Mouse (Mus musculus) MEL (cell line): Measurements from ENCODE around the gene Kcnmb2. TPM values are rescaled to one million over a fixed set of nuclear protein-coding genes. Genes with fewer than 3 reads are reported as not detected.

Source experiments
- DNase-seq: peaks from one replicate; pipeline ENCODE4 v3.0.0; 2011; ENCODE audit warnings: low read depth, low spot score
- H3K27ac ChIP-seq: 2 replicates; pipeline ENCODE4 v1.5.1; 2012; ENCODE audit warnings: low read depth, mild to moderate bottlenecking, control low read depth, low read length, moderate library complexity; ENCODE audit not compliant: control insufficient read depth
- H3K27me3 ChIP-seq, 2 experiments: fragments of 150-350 bp in 1 of 2; sonication (generic) in 1 of 2; 2 replicates each; pipeline ENCODE4 v1.6.1; 2012; ENCODE audit warnings: low read length in 2 of 2, mild to moderate bottlenecking in 2 of 2, improper control_type of control experiment in 1 of 2, moderate library complexity in 1 of 2; ENCODE audit not compliant: insufficient read depth in 2 of 2, control insufficient read depth in 1 of 2
- H3K36me3 ChIP-seq, 2 experiments: 2 replicates each; pipeline ENCODE4 v1.6.1; 2012 to 2014; ENCODE audit warnings: low read length in 2 of 2, improper control_type of control experiment in 1 of 2, inconsistent platforms in 1 of 2, mild to moderate bottlenecking in 1 of 2; ENCODE audit not compliant: insufficient read depth in 2 of 2, control insufficient read depth in 1 of 2
- H3K4me1 ChIP-seq, 2 experiments: fragments of 150-350 bp in 1 of 2; sonication (generic) in 1 of 2; 2 replicates each; pipeline ENCODE4 v1.6.1; 2012; ENCODE audit warnings: low read length in 2 of 2, improper control_type of control experiment in 1 of 2, mild to moderate bottlenecking in 1 of 2; ENCODE audit not compliant: insufficient read depth in 2 of 2, control insufficient read depth in 1 of 2
- H3K4me3 ChIP-seq, 2 experiments: fragments of 150-350 bp in 1 of 2; sonication (generic) in 1 of 2; 2 replicates each; pipeline ENCODE4 v1.5.1; 2012; ENCODE audit warnings: low read depth in 2 of 2, low read length in 2 of 2, mild to moderate bottlenecking in 2 of 2, moderate library complexity in 2 of 2, control low read depth in 1 of 2, improper control_type of control experiment in 1 of 2; ENCODE audit not compliant: control insufficient read depth in 1 of 2, insufficient read depth in 1 of 2
- H3K79me2 ChIP-seq: 2 replicates; pipeline ENCODE4 v1.6.1; 2012; ENCODE audit warnings: mild to moderate bottlenecking, low read length, moderate library complexity; ENCODE audit not compliant: control insufficient read depth, poor library complexity, insufficient read depth
- H3K9ac ChIP-seq: 2 replicates; pipeline ENCODE4 v1.6.1; 2012; ENCODE audit warnings: low read depth, mild to moderate bottlenecking, control low read depth, low read length, moderate library complexity; ENCODE audit not compliant: control insufficient read depth, poor library complexity, severe bottlenecking
- H3K9me3 ChIP-seq: fragments of 150-350 bp; sonication (generic); replicated peaks from 2 replicates; pipeline ENCODE4 v1.6.1; 2012; ENCODE audit warnings: mild to moderate bottlenecking, low read length, improper control_type of control experiment, moderate library complexity; ENCODE audit not compliant: insufficient read depth
- CHD1 ChIP-seq: IDR thresholded peaks from 2 replicates; pipeline ENCODE4 v1.6.1; 2012; ENCODE audit warnings: low read depth, mild to moderate bottlenecking, inconsistent platforms, low read length, improper control_type of control experiment
- CHD2 ChIP-seq: IDR thresholded peaks from 2 replicates; pipeline ENCODE4 v1.6.1; 2011; ENCODE audit warnings: low read length, improper control_type of control experiment
- ELF1 ChIP-seq: IDR thresholded peaks from 2 replicates; pipeline ENCODE4 v1.6.1; 2014; ENCODE audit warnings: low read depth, mild to moderate bottlenecking, inconsistent platforms, low read length, improper control_type of control experiment, moderate library complexity
- EP300 ChIP-seq, 2 experiments: IDR thresholded peaks; 2 replicates each; pipeline ENCODE4 v1.6.1; 2011; ENCODE audit warnings: improper control_type of control experiment in 2 of 2, low read length in 2 of 2, low read depth in 1 of 2, mild to moderate bottlenecking in 1 of 2
- GABPA ChIP-seq: IDR thresholded peaks from 2 replicates; pipeline ENCODE4 v1.6.1; 2012; ENCODE audit warnings: low read depth, mild to moderate bottlenecking, inconsistent platforms, low read length, improper control_type of control experiment, moderate library complexity
- GATA1 ChIP-seq: IDR thresholded peaks from 2 replicates; pipeline ENCODE4 v1.6.1; 2011; ENCODE audit warnings: low read depth, low read length, improper control_type of control experiment
- KAT2A ChIP-seq: conservative IDR thresholded peaks from 2 replicates; pipeline ENCODE4 v1.6.1; 2012; ENCODE audit warnings: low read depth, low read length, improper control_type of control experiment, inconsistent platforms
- MAZ ChIP-seq: IDR thresholded peaks from 2 replicates; pipeline ENCODE4 v1.6.1; 2012; ENCODE audit warnings: low read depth, mild to moderate bottlenecking, inconsistent platforms, low read length, improper control_type of control experiment
- MEF2A ChIP-seq: IDR thresholded peaks from 2 replicates; pipeline ENCODE4 v1.6.1; 2014; ENCODE audit warnings: low read depth, mild to moderate bottlenecking, inconsistent platforms, low read length, improper control_type of control experiment; ENCODE audit not compliant: poor library complexity, insufficient replicate concordance, severe bottlenecking; ENCODE audit errors: extremely low read depth
- MXI1 ChIP-seq: IDR thresholded peaks from 2 replicates; pipeline ENCODE4 v1.6.1; 2011; ENCODE audit warnings: mild to moderate bottlenecking, low read depth, low read length, improper control_type of control experiment
- MYB ChIP-seq: IDR thresholded peaks from 2 replicates; pipeline ENCODE4 v1.6.1; 2011; ENCODE audit warnings: mild to moderate bottlenecking, low read depth, low read length, improper control_type of control experiment
- MYC ChIP-seq: IDR thresholded peaks from 2 replicates; pipeline ENCODE4 v1.6.1; 2011; ENCODE audit warnings: low read depth, mild to moderate bottlenecking, low read length, improper control_type of control experiment, moderate library complexity
- NELFE ChIP-seq: IDR thresholded peaks from 2 replicates; pipeline ENCODE4 v1.6.1; 2011; ENCODE audit warnings: low read depth, low read length, improper control_type of control experiment
- NRF1 ChIP-seq: IDR thresholded peaks from 2 replicates; pipeline ENCODE4 v1.6.1; 2014; ENCODE audit warnings: low read depth, mild to moderate bottlenecking, inconsistent platforms, low read length, improper control_type of control experiment, moderate library complexity; ENCODE audit not compliant: poor library complexity, insufficient read depth, severe bottlenecking
- POLR2A ChIP-seq, 2 experiments: IDR thresholded peaks; 2 replicates each; pipeline ENCODE4 v1.6.1; 2011 to 2012; ENCODE audit warnings: low read length in 2 of 2, mild to moderate bottlenecking in 2 of 2, control low read depth in 1 of 2, improper control_type of control experiment in 1 of 2, low read depth in 1 of 2, moderate library complexity in 1 of 2; ENCODE audit not compliant: control insufficient read depth in 1 of 2, insufficient read depth in 1 of 2, poor library complexity in 1 of 2
- POLR2AphosphoS2 ChIP-seq: IDR thresholded peaks from 2 replicates; pipeline ENCODE4 v1.6.1; 2011; ENCODE audit warnings: low read length, improper control_type of control experiment
- POLR2AphosphoS5 ChIP-seq: IDR thresholded peaks from 2 replicates; pipeline ENCODE4 v1.6.1; 2012; ENCODE audit warnings: low read depth, borderline replicate concordance, mild to moderate bottlenecking, inconsistent platforms, low read length, moderate library complexity, mixed read lengths
- RAD21 ChIP-seq: IDR thresholded peaks from 2 replicates; pipeline ENCODE4 v1.6.1; 2011; ENCODE audit warnings: mild to moderate bottlenecking, low read depth, low read length, improper control_type of control experiment
- SIN3A ChIP-seq: IDR thresholded peaks from 2 replicates; pipeline ENCODE4 v1.6.1; 2012; ENCODE audit warnings: low read length, improper control_type of control experiment, inconsistent platforms
- TBP ChIP-seq: IDR thresholded peaks from 2 replicates; pipeline ENCODE4 v1.8.0; 2011; ENCODE audit warnings: low read depth, low read length, improper control_type of control experiment
- UBTF ChIP-seq: IDR thresholded peaks from 2 replicates; pipeline ENCODE4 v1.6.1; 2012; ENCODE audit warnings: low read depth, mild to moderate bottlenecking, inconsistent platforms, low read length, improper control_type of control experiment, moderate library complexity, borderline replicate concordance; ENCODE audit not compliant: insufficient read depth
- USF1 ChIP-seq: IDR thresholded peaks from 2 replicates; pipeline ENCODE4 v1.6.1; 2014; ENCODE audit warnings: low read depth, mild to moderate bottlenecking, inconsistent platforms, low read length, improper control_type of control experiment, moderate library complexity
- ZC3H11A ChIP-seq: IDR thresholded peaks from 2 replicates; pipeline ENCODE4 v1.6.1; 2012; ENCODE audit warnings: low read depth, mild to moderate bottlenecking, inconsistent platforms, low read length, improper control_type of control experiment
- ZKSCAN1 ChIP-seq: IDR thresholded peaks from 2 replicates; pipeline ENCODE4 v1.6.1; 2012; ENCODE audit warnings: low read depth, mild to moderate bottlenecking, inconsistent platforms, low read length, improper control_type of control experiment, moderate library complexity
- ZMIZ1 ChIP-seq: IDR thresholded peaks from 2 replicates; pipeline ENCODE4 v1.6.1; 2012; ENCODE audit warnings: low read depth, mild to moderate bottlenecking, inconsistent platforms, low read length, improper control_type of control experiment, moderate library complexity
- ZNF384 ChIP-seq: IDR thresholded peaks from 2 replicates; pipeline ENCODE4 v1.6.1; 2012; ENCODE audit warnings: low read depth, mild to moderate bottlenecking, inconsistent platforms, low read length, improper control_type of control experiment
- polyA plus RNA-seq, 2 experiments: library from polyadenylated mRNA; stranded (reverse) in 1 of 2; unstranded in 1 of 2; fragments of >175 nt in 1 of 2; fragments of >200 nt in 1 of 2; gene quantifications; 2 replicates each; pipeline versions ENCODE4 v1.2.1 to v1.2.4; 2012; ENCODE audit warnings: low replicate concordance in 2 of 2, low read depth in 1 of 2; ENCODE audit not compliant: insufficient read length in 2 of 2, insufficient read depth in 1 of 2, missing spikeins in 1 of 2
- total RNA-seq: library from RNA; depleted of rRNA; stranded (reverse); fragments of 300-350 nt; gene quantifications from 2 replicates; pipeline ENCODE4 v1.2.3, GENCODE M21; 2012

The Kcnmb2 gene
- total and polyA plus RNA-seq, 3 experiments, result not detected

- no peak for DNase-seq
- Histone ChIP-seq H3K4me3 (no peak overlapping the region), H3K9me3 (no peaks in the 10 kb centered on the region), H3K4me1 (no peaks in the 10 kb centered on the region), H3K27me3 (no peaks in the 10 kb centered on the region), H3K9ac (no peak overlapping the region), H3K79me2 (no peaks in the 10 kb centered on the region), H3K27ac (no peak overlapping the region), H3K36me3 (no peaks in the 10 kb centered on the region)
- TF ChIP-seq RAD21 (no peak), USF1 (no peak), ELF1 (no peak), GABPA (no peak)
Measured at GRCm38 (mm10) chr3:32073881-32074280, 171.6 kb downstream of the Kcnmb2 start.

- H3K9ac ChIP-seq, result no peak overlapping the region
- H3K4me3 ChIP-seq, result no peak overlapping the region
- H3K36me3 ChIP-seq, result no peaks in the 10 kb centered on the region
- no peak for DNase-seq
- H3K79me2 ChIP-seq, result no peaks in the 10 kb centered on the region
- TF ChIP-seq MYC (no peak), RAD21 (no peak), MEF2A (no peak), GATA1 (no peak), GABPA (no peak), ZNF384 (no peak), KAT2A (no peak), POLR2AphosphoS5 (no peak), EP300 (IDR thresholded peaks at IDR 0.05; ENCODE audit: low read depth in 1 of 2, low read length in 2 of 2) (no peak), SIN3A (no peak), CHD2 (no peak), MXI1 (no peak), USF1 (no peak), ZMIZ1 (no peak)
- H3K27ac ChIP-seq, result no peak overlapping the region
- H3K9me3 ChIP-seq, result no peaks in the 10 kb centered on the region
- H3K4me1 ChIP-seq, result no peaks in the 10 kb centered on the region
- H3K27me3 ChIP-seq, result no peaks in the 10 kb centered on the region
Measured at GRCm38 (mm10) chr3:32088762-32089161, 186.5 kb downstream of the Kcnmb2 start.

GRCm38 (mm10) chr3:32101391-32101790, 199.1 kb downstream of the Kcnmb2 start:
- Histone ChIP-seq H3K9ac (no peak overlapping the region), H3K27me3 (no peaks in the 10 kb centered on the region), H3K4me3 (no peak overlapping the region), H3K79me2 (no peaks in the 10 kb centered on the region), H3K27ac (no peak overlapping the region), H3K36me3 (no peaks in the 10 kb centered on the region), H3K4me1 (no peaks in the 10 kb centered on the region), H3K9me3 (no peaks in the 10 kb centered on the region)
- DNase-seq, result no peak
- TF ChIP-seq CHD1, result no peak
- no peak for TF ChIP-seq ZMIZ1
- no peak for TF ChIP-seq ZC3H11A
- no peak for TF ChIP-seq UBTF
- no peak for TF ChIP-seq NRF1
- no peak for TF ChIP-seq MAZ
- no peak for TF ChIP-seq TBP
- no peak for TF ChIP-seq MYC
- no peak for TF ChIP-seq POLR2A (IDR thresholded peaks at IDR 0.05; ENCODE audit: control insufficient read depth in 1 of 2, insufficient read depth in 1 of 2, low read depth in 1 of 2, low read length in 2 of 2, poor library complexity in 1 of 2)
- no peak for TF ChIP-seq GABPA
- no peak for TF ChIP-seq CHD2
- TF ChIP-seq MYB, result no peak
- TF ChIP-seq RAD21, result no peak
- no peak for TF ChIP-seq NELFE
- no peak for TF ChIP-seq ELF1
- no peak for TF ChIP-seq ZKSCAN1
- no peak for TF ChIP-seq EP300 (IDR thresholded peaks at IDR 0.05; ENCODE audit: low read depth in 1 of 2, low read length in 2 of 2)
- no peak for TF ChIP-seq POLR2AphosphoS5
- TF ChIP-seq POLR2AphosphoS2, result no peak
- TF ChIP-seq GATA1, result no peak
